Mouse (Mus musculus): ENCODE measurements at regions not wholly inside any gene's neighbourhood (a gene's known extent, or its start where the extent isn't known, plus 50 kb on each side); places are given as distances from the start of the nearest gene placed in this dataset.

DNA sequence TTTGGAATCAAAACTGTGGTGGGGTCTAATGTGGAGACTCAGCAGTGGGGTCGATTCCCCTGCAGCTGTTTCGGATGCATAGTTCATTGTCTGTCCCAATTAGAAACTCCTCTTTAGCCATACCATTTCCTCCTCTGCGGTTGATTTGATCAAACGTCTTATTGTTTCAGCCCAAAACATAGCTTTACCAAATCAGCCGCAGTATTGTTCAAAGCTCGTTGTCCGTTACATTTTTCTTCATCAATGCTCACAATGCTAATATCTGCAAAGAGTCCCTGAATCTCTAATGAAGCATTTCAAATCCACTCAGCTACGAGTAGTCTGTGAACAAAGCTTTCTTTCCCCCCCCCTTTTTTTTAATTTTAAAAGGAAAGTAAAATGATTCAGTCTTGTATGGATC lies 816.0 kb downstream of the Slc4a3 start:
- Histone ChIP-seq H3K4me1 (ENCODE audit: control insufficient read depth in 1 of 2, insufficient read depth in 2 of 2) (no peaks in the 10 kb centered on the region), H3K4me2 (ENCODE audit: insufficient read depth, low read depth, poor library complexity, severe bottlenecking) (no peak overlapping the region), H3K36me3 (replicated peaks in 1 of 2; ENCODE audit: control insufficient read depth in 1 of 2, insufficient read depth in 1 of 2, low read length in 1 of 2) (no peaks in the 10 kb centered on the region), H3K27me3 (replicated peaks) (no peaks in the 10 kb centered on the region), H3K27ac (ENCODE audit: insufficient read depth, low read depth) (no peak overlapping the region), H3K9ac (ENCODE audit: insufficient read depth, low read depth) (no peak overlapping the region), H3K79me2 (replicated peaks; ENCODE audit: control insufficient read depth, extremely low read depth, insufficient read depth, poor library complexity, severe bottlenecking) (no peaks in the 10 kb centered on the region), H3K4me3 (replicated peaks in 1 of 3; ENCODE audit: low read depth in 2 of 3, low read length in 2 of 3, poor library complexity in 1 of 3) (no peak overlapping the region), H3K9me3 (replicated peaks; ENCODE audit: low read length) (no peaks in the 10 kb centered on the region)
- TF ChIP-seq CHD2 (IDR thresholded peaks at IDR 0.05; ENCODE audit: low read length) (no peak), TBP (conservative IDR thresholded peaks at IDR 0.05; ENCODE audit: low read depth, low read length) (no peak), MEF2A (IDR thresholded peaks at IDR 0.05; ENCODE audit: borderline replicate concordance, low read depth, low read length) (no peak), PAX5 (IDR thresholded peaks at IDR 0.05; ENCODE audit: low read length) (no peak), POLR2A (IDR thresholded peaks at IDR 0.05; ENCODE audit: low read depth, low read length) (no peak), KAT2A (IDR thresholded peaks at IDR 0.05; ENCODE audit: insufficient replicate concordance, low read length) (no peak), MAZ (IDR thresholded peaks at IDR 0.05; ENCODE audit: low read depth, low read length) (no peak), BHLHE40 (IDR thresholded peaks at IDR 0.05; ENCODE audit: low read depth, low read length) (no peak), ELF1 (IDR thresholded peaks at IDR 0.05; ENCODE audit: low read depth, low read length) (no peak), MAX (IDR thresholded peaks at IDR 0.05; ENCODE audit: low read length) (no peak), RAD21 (IDR thresholded peaks at IDR 0.05; ENCODE audit: low read depth, low read length) (no peak), ZMIZ1 (IDR thresholded peaks at IDR 0.05; ENCODE audit: low read depth, low read length) (no peak), USF2 (conservative IDR thresholded peaks at IDR 0.05; ENCODE audit: low read depth, low read length) (no peak), CTCF (conservative IDR thresholded peaks at IDR 0.05 in 1 of 2, IDR thresholded peaks at IDR 0.05 in 1 of 2; ENCODE audit: low read depth in 2 of 2, low read length in 2 of 2) (no peak)
- in situ Hi-C loops (cut with MboI; ENCODE audit: low pct_ligation_motif_present, low pct_unique_long_range_greater_than_20kb, low sequenced_read_pairs) (no loop called here), dilution Hi-C loops (cut with MboI; ENCODE audit: extremely low pct_ligation_motif_present, extremely low pct_unique_long_range_greater_than_20kb, low sequenced_read_pairs) (no loop called here)
- DNase-seq (ENCODE audit: extremely low read depth): no peak

DNA sequence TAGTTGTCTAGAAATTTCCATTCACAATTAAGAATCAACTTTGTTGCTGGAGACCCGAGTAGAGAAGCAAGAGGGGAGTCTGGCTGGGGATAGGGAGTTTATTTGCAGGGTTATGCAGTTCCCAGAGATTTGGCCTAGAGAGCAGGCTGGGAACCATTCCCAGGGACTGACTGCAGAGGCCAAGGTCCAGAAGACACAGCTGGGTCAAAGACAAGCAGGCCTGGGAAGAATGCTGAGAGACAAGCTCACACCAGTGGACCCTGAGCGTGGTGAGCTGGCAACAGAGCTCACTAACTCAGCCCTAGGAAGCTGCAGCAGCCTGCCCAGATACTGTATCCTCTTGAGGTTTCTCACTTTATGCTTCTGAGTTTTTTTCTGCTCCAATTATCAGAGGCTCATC lies 827.9 kb downstream of the Slc4a3 start:
- Histone ChIP-seq H3K36me3 (replicated peaks in 1 of 2; ENCODE audit: control insufficient read depth in 1 of 2, insufficient read depth in 1 of 2, low read length in 1 of 2) (no peaks in the 10 kb centered on the region), H3K4me1 (ENCODE audit: control insufficient read depth in 1 of 2, insufficient read depth in 2 of 2) (no peaks in the 10 kb centered on the region), H3K4me3 (replicated peaks in 1 of 3; ENCODE audit: low read depth in 2 of 3, low read length in 2 of 3, poor library complexity in 1 of 3) (no peak overlapping the region), H3K4me2 (ENCODE audit: insufficient read depth, low read depth, poor library complexity, severe bottlenecking) (no peak overlapping the region), H3K27me3 (replicated peaks) (no peaks in the 10 kb centered on the region), H3K79me2 (replicated peaks; ENCODE audit: control insufficient read depth, extremely low read depth, insufficient read depth, poor library complexity, severe bottlenecking) (no peaks in the 10 kb centered on the region), H3K9ac (ENCODE audit: insufficient read depth, low read depth) (no peak overlapping the region), H3K27ac (ENCODE audit: insufficient read depth, low read depth) (no peak overlapping the region), H3K9me3 (replicated peaks; ENCODE audit: low read length) (no peaks in the 10 kb centered on the region)
- TF ChIP-seq NRF1 (IDR thresholded peaks at IDR 0.05; ENCODE audit: low read depth, low read length) (no peak), MYC (IDR thresholded peaks at IDR 0.05; ENCODE audit: low read depth, low read length) (no peak), RAD21 (IDR thresholded peaks at IDR 0.05; ENCODE audit: low read depth, low read length) (no peak), POLR2AphosphoS2 (IDR thresholded peaks at IDR 0.05; ENCODE audit: low read depth, low read length) (no peak), RCOR1 (conservative IDR thresholded peaks at IDR 0.05; ENCODE audit: low read depth, low read length) (no peak), GABPA (IDR thresholded peaks at IDR 0.05; ENCODE audit: insufficient replicate concordance, low read depth, low read length) (no peak), USF2 (conservative IDR thresholded peaks at IDR 0.05; ENCODE audit: low read depth, low read length) (no peak), ETS1 (conservative IDR thresholded peaks at IDR 0.05; ENCODE audit: low read depth, low read length) (no peak)
- DNase-seq (ENCODE audit: extremely low read depth): no peak
- dilution Hi-C loops (cut with MboI; ENCODE audit: extremely low pct_ligation_motif_present, extremely low pct_unique_long_range_greater_than_20kb, low sequenced_read_pairs): no loop called here
- in situ Hi-C loops (cut with MboI; ENCODE audit: low pct_ligation_motif_present, low pct_unique_long_range_greater_than_20kb, low sequenced_read_pairs): no loop called here

All from CH12.LX (cell line).